8 mouse cellular contexts compared by ENCODE assay signal in the genomic region with DNA sequence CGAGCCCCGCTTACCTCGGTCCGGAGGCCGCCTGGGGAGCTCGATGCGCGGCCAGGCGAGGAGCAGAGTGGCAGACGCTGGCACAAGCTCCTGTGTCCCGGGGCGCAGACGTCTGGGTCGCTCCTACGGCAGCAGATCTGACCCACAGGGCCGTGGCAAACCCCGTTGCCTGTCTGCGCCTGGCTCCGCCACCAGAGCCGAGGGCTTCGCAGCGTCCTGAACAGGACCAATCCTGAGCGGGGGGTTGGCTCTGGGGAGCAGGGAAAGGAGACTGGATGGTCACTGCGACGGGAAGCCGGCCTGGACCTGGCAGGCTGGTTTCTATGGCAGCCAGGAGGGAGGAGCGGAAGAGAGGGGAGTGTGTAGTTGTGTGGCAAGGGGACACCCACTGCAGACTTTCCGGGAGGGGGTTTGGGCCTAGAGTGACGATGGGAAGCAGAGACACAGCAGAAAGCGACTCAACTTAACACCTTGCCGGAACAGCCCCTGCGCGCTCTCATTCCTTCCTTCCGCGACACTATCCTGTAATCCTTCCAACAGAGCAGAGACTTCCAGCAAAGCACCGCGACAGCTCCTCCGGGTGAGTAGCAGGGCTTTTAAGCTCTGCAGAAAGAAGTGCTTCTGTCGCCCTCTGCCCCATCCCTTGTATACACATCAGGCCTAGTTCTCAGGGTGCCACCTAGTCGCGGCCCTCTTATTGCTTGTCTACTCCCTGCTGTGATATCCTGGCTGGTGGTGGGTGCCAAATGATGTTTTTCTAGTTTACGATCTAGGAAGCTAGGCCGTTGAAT. TPM values are rescaled to one million over a fixed set of nuclear protein-coding genes. Genes with fewer than 3 reads are reported as not detected.
DNase-seq lines count a peak whose midpoint lies in the region; ATAC-seq and TF ChIP-seq lines count a peak whose summit lies in the region.

A gene (minus strand): TSS at position 202 of the 791 bp plus-strand sequence.

- H3K4me2 ChIP-seq in lung, embryonic 16.5 days (ENCODE audit: low read depth, low read length), result peak within 1 kb of the TSS; percentile 95

- peaks cover 0 to 3% of the 10 kb centered on the region in 2 experiments; a peak in 1 of 4 replicates for H3K4me1 ChIP-seq in ES-E14 (ENCODE audit: control insufficient read depth in 2 of 2, insufficient read depth in 2 of 2, low read length in 2 of 2, poor library complexity in 1 of 2)
- H3K4me1 ChIP-seq in hindbrain, embryonic 10.5 days (replicated peaks), result peaks cover 26% of the 10 kb centered on the region
- peaks cover 11% of the 10 kb centered on the region for H3K4me1 ChIP-seq in lung, embryonic 16.5 days (replicated peaks; ENCODE audit: control insufficient read depth, insufficient read depth, low read length)

- peak; percentile 97 for ATAC-seq in lung, embryonic 16.5 days (ENCODE audit: low read depth)

- WGBS in hindbrain, embryonic 10.5 days, result 2% methylated on average over 43 of the region's 43 CpGs
- WGBS in lung, embryonic 16.5 days, result 1% methylated on average over 43 of the region's 43 CpGs

- H3K36me3 ChIP-seq in ES-E14 (ENCODE audit: control insufficient read depth, insufficient read depth, low read length, poor library complexity, severe bottlenecking), result no peaks in the 10 kb centered on the region
- H3K36me3 ChIP-seq in hindbrain, embryonic 10.5 days, result peaks cover 13% of the 10 kb centered on the region; the same call in 1 of the 2 replicates
- no peaks in the 10 kb centered on the region for H3K36me3 ChIP-seq in lung, embryonic 16.5 days (ENCODE audit: control insufficient read depth, insufficient read depth, low read length)

- no peak within 1 kb of the TSS for H3K27ac ChIP-seq in ES-E14 (ENCODE audit: insufficient read depth, low read depth, low read length, poor library complexity, severe bottlenecking)
- peak within 1 kb of the TSS; percentile 87 for H3K27ac ChIP-seq in hindbrain, embryonic 10.5 days
- peak within 1 kb of the TSS; percentile 54 for H3K27ac ChIP-seq in lung, embryonic 16.5 days (ENCODE audit: low read length)

- peak within 1 kb of the TSS; percentile 31 for H3K9ac ChIP-seq in ES-E14 (ENCODE audit: insufficient read depth, low read depth, low read length, poor library complexity, severe bottlenecking)
- H3K9ac ChIP-seq in lung, embryonic 16.5 days (ENCODE audit: low read length), result peak within 1 kb of the TSS; percentile 76

- H3K9me3 ChIP-seq in ES-E14 (ENCODE audit: control insufficient read depth, insufficient read depth, low read depth, low read length), result no peaks in the 10 kb centered on the region
- H3K9me3 ChIP-seq in hindbrain, embryonic 10.5 days, result no peaks in the 10 kb centered on the region
- no peaks in the 10 kb centered on the region for H3K9me3 ChIP-seq in lung, embryonic 16.5 days (ENCODE audit: control insufficient read depth, low read length)

- DNase-seq in ES-E14 (ENCODE audit: low read depth, low spot score), result no peak
- DNase-seq in cerebellum, adult 9-10 months, result peak; percentile 89
- DNase-seq in frontal cortex, adult 2 months (ENCODE audit: extremely low spot score in 1 of 2, low spot score in 1 of 2), result peak; percentile 76 to 83
- DNase-seq in hindbrain, embryonic 10.5 days (ENCODE audit: low spot score), result peak; percentile 85
- DNase-seq in layer of hippocampus, postnatal 10 days (ENCODE audit: low spot score in 2 of 2), result peak; percentile 85 to 86
- peak; percentile 49 for DNase-seq in ovary, postnatal 10 days (ENCODE audit: low spot score)
- DNase-seq in thymus, postnatal 0 days (ENCODE audit: low spot score), result peak; percentile 81

- in situ Hi-C loops in ES-E14 (cut with MboI; ENCODE audit: low sequenced_read_pairs in 2 of 2, unreplicated experiment in 2 of 2), result no loop called here

- no peaks in the 10 kb centered on the region for H3K27me3 ChIP-seq in hindbrain, embryonic 10.5 days (ENCODE audit: insufficient read depth, poor library complexity, severe bottlenecking)
- H3K27me3 ChIP-seq in lung, embryonic 16.5 days (ENCODE audit: control insufficient read depth, insufficient read depth, low read depth, low read length), result no peaks in the 10 kb centered on the region

- peak within 1 kb of the TSS; percentile 64 to 67 for H3K4me3 ChIP-seq in ES-E14 (ENCODE audit: insufficient read depth in 1 of 2, low read depth in 1 of 2, low read length in 2 of 2, poor library complexity in 1 of 2, severe bottlenecking in 1 of 2)
- peak within 1 kb of the TSS; percentile 70 for H3K4me3 ChIP-seq in hindbrain, embryonic 10.5 days
- peak within 1 kb of the TSS; percentile 64 for H3K4me3 ChIP-seq in lung, embryonic 16.5 days (ENCODE audit: low read length)

TF ChIP-seq in ES-E14, 5 proteins besides CTCF, POLR2A, EP300 and RAD21:
- TF ChIP-seq ZNF384 (IDR thresholded peaks at IDR 0.05; ENCODE audit: low read depth, low read length) (no peak), MAFK (IDR thresholded peaks at IDR 0.05; ENCODE audit: insufficient read depth, low read depth, low read length) (no peak), CHD2 (IDR thresholded peaks at IDR 0.05; ENCODE audit: low read depth, low read length) (no peak), HCFC1 (IDR thresholded peaks at IDR 0.05; ENCODE audit: borderline replicate concordance, insufficient read depth, low read length) (no peak), ZC3H11A (IDR thresholded peaks at IDR 0.05; ENCODE audit: borderline replicate concordance, low read depth, low read length) (no peak)
TF ChIP-seq in ES-E14: peak in this region for 0.

RNA-seq across cellular contexts. Expression of the gene that starts here (rescaled TPM):
- 0.22 and 0.42 TPM in 2 replicates for total RNA-seq in ES-E14 (2012; rRNA removed)
- polyA plus RNA-seq in frontal cortex, adult 2 months (2012; rRNA removed), result 9.2 and 10.2 TPM in 2 replicates
- polyA plus RNA-seq in hindbrain, embryonic 10.5 days (2016; fragmentation: Nextera tagmentation; extraction: Ambion mirVana), result 1.3 and 1.5 TPM in 2 replicates
- 10 to 100 TPM; 14.0 to 15.0 TPM for total RNA-seq in layer of hippocampus, postnatal 10 days (2021)
- polyA plus RNA-seq in lung, embryonic 16.5 days (2015; fragmentation: Nextera tagmentation; extraction: Ambion mirVana), result 0.89 and 0.99 TPM in 2 replicates
- polyA plus RNA-seq in thymus, postnatal 0 days (2015; fragmentation: Nextera tagmentation; extraction: Ambion mirVana), result 9.9 and 10.6 TPM in 2 replicates

Comparison
In these comparisons a context has a peak if more than half of its experiments do, and no peak if none do; other contexts are left out.
1. RNA of the gene that starts here (total RNA-seq): 14.0 to 15.0 TPM in layer of hippocampus, postnatal 10 days; 0.22 to 0.42 TPM in ES-E14; every median in the first group is over 10 times any median in the second.
2. Peak in ATAC-seq, H3K4me3 ChIP-seq, H3K27ac ChIP-seq, H3K9ac ChIP-seq and H3K4me2 ChIP-seq in lung, embryonic 16.5 days; RNA of the gene not detected or under 1 TPM.
3. Peak in every context shown above with its lines, with median percentiles within 50 percentile points of each other: H3K4me3 ChIP-seq.